Mouse (Mus musculus): ENCODE data around the gene Myo5a. TPM values are rescaled to one million over a fixed set of nuclear protein-coding genes. Genes with fewer than 3 reads are reported as not detected.
A peak's percentile ranks its signal among the peaks of the same experiment; 100 is the strongest.

Gene Myo5a
- polyA plus RNA-seq, 1 experiment from 2014 or later = 26.1 TPM

DNA sequence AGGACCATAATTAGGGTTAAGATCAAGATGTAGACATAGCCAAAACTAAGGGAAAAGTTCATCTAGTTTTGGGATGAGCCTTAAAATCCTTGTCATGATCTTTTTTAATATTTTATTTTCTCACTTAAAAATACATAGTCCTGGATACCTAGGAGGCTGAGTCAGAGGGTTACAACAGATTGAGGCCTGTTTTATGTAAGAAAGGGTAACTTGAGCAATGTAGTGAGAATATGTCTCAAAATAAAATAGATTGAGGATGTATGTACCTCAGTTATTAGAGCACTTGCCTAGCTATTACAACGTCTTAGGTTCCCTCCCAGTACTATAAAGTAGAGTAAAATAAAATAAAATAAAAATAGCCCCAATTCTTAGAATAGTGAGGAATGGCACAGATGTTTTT, 21.3 kb downstream of the Myo5a start:
- Histone ChIP-seq H3K4me3 (ENCODE audit: low read depth, low read length) (no peak overlapping the region), H3K36me3 (ENCODE audit: control insufficient read depth, insufficient read depth, low read length) (no peaks in the 10 kb centered on the region), H3K9me3 (replicated peaks; ENCODE audit: control insufficient read depth, low read length, poor library complexity, severe bottlenecking) (no peaks in the 10 kb centered on the region), H3K4me1 (ENCODE audit: control insufficient read depth, insufficient read depth, low read length) (peaks cover 3% of the 10 kb centered on the region; the same call in 1 of the 2 replicates), H3K4me2 (ENCODE audit: low read length) (no peak overlapping the region), H3K27ac (ENCODE audit: low read length) (no peak overlapping the region), H3K9ac (ENCODE audit: low read depth, low read length) (no peak overlapping the region), H3K27me3 (ENCODE audit: control insufficient read depth, insufficient read depth, low read depth, low read length) (no peaks in the 10 kb centered on the region)
- ATAC-seq = no peak
- 88% methylated on average over 1 of the region's 1 CpGs for WGBS

DNA sequence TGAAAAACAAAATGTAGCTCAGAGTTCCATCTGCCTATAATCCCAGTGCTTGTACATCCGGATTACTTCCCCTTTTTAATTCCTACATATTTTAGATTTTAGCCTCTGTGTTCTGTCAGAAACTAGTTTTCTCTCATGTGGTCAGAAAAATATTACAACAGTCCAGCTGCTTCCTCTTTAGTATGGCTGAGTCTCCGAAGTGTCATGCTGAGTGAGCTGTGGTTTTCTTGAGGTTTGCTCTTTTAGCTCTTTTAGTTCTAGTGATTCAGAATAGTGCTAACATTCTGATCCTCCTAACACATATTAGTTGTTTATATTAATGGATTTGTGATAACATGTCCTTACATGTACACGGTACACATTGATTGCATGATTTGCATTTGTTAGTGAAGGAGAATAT, 23.9 kb downstream of the Myo5a start:
- no peaks in the 10 kb centered on the region for H3K9me3 ChIP-seq (replicated peaks; ENCODE audit: control insufficient read depth, low read length, poor library complexity, severe bottlenecking)
- H3K4me1 ChIP-seq (ENCODE audit: control insufficient read depth, insufficient read depth, low read length) = 0 out of 2 replicates have a peak, but pooled peaks cover 3% of the 10 kb centered on the region
- H3K36me3 ChIP-seq (ENCODE audit: control insufficient read depth, insufficient read depth, low read length) = no peaks in the 10 kb centered on the region
- 76% methylated on average over 3 of the region's 3 CpGs for WGBS
- ATAC-seq = no peak
- H3K4me2 ChIP-seq (ENCODE audit: low read length) = no peak overlapping the region
- H3K27me3 ChIP-seq (ENCODE audit: control insufficient read depth, insufficient read depth, low read depth, low read length) = no peaks in the 10 kb centered on the region
- H3K9ac ChIP-seq (ENCODE audit: low read depth, low read length) = no peak overlapping the region
- H3K27ac ChIP-seq (ENCODE audit: low read length) = no peak overlapping the region
- no peak overlapping the region for H3K4me3 ChIP-seq (ENCODE audit: low read depth, low read length)

DNA sequence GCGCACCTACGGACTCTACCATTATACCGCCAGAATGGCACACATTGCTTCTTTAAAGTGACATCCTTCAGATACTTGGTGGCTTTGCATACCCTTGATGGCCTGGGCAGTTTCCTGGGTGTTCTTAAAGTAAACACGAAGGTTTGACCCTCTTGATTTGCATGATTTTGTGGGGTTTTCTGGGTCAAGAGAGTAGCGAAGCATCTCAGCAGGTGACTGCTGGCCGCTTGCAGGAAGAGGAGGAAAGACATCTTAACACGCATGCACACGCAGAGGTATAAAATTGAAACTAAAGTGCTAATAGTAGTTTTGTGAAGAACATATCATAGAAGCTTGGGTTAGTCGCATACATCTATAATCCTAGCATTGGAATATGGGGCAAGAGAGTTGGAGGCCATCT, 28.1 kb downstream of the Myo5a start:
- H3K4me1 ChIP-seq (ENCODE audit: control insufficient read depth, insufficient read depth, low read length) = 0 out of 2 replicates have a peak, but pooled peaks cover 6% of the 10 kb centered on the region
- no peaks in the 10 kb centered on the region for H3K36me3 ChIP-seq (ENCODE audit: control insufficient read depth, insufficient read depth, low read length)
- no peak overlapping the region for H3K4me2 ChIP-seq (ENCODE audit: low read length)
- H3K4me3 ChIP-seq (ENCODE audit: low read depth, low read length) = no peak overlapping the region
- no peaks in the 10 kb centered on the region for H3K9me3 ChIP-seq (replicated peaks; ENCODE audit: control insufficient read depth, low read length, poor library complexity, severe bottlenecking)
- no peak overlapping the region for H3K9ac ChIP-seq (ENCODE audit: low read depth, low read length)
- WGBS = 96% methylated on average over 9 of the region's 9 CpGs
- no peak for ATAC-seq
- H3K27ac ChIP-seq (ENCODE audit: low read length) = no peak overlapping the region
- no peaks in the 10 kb centered on the region for H3K27me3 ChIP-seq (ENCODE audit: control insufficient read depth, insufficient read depth, low read depth, low read length)

DNA sequence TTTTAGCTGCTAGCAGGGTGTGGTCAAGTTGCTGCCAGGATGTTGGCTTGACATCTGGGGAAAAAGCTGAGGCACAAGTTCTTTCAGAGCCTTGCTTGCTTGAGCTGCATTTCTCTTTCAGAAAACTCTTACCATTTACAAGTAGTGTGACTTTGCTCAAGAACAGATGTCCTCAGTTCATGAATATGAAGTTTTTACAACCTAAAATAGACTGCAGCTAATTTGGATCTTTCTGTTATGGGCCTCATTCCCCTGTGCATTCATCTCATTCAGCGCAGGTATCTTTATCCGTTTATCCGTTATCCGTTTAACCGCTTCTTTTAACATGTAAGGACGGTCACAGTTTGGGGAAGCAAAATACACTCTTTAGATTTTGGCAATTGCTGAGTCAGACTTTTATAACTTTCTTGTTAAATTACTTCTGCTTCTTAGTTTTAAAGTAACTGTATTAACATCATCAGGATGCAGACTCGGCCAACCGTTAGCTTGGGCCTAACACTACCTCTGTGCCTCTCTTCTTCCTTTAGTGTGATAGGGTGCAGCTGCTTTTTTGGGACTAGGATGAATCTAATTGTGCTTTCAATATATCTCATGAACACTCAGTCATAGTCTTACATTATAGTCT, 29.5 kb downstream of the Myo5a start:
- peaks cover 8% of the 10 kb centered on the region; the same call in 1 of the 2 replicates for H3K4me1 ChIP-seq (ENCODE audit: control insufficient read depth, insufficient read depth, low read length)
- no peaks in the 10 kb centered on the region for H3K36me3 ChIP-seq (ENCODE audit: control insufficient read depth, insufficient read depth, low read length)
- no peaks in the 10 kb centered on the region for H3K27me3 ChIP-seq (ENCODE audit: control insufficient read depth, insufficient read depth, low read depth, low read length)
- no peak overlapping the region for H3K4me2 ChIP-seq (ENCODE audit: low read length)
- no peaks in the 10 kb centered on the region for H3K9me3 ChIP-seq (replicated peaks; ENCODE audit: control insufficient read depth, low read length, poor library complexity, severe bottlenecking)
- no peak overlapping the region for H3K9ac ChIP-seq (ENCODE audit: low read depth, low read length)
- H3K4me3 ChIP-seq (ENCODE audit: low read depth, low read length) = no peak overlapping the region
- ATAC-seq = no peak
- 91% methylated on average over 8 of the region's 8 CpGs for WGBS
- H3K27ac ChIP-seq (ENCODE audit: low read length) = no peak overlapping the region

DNA sequence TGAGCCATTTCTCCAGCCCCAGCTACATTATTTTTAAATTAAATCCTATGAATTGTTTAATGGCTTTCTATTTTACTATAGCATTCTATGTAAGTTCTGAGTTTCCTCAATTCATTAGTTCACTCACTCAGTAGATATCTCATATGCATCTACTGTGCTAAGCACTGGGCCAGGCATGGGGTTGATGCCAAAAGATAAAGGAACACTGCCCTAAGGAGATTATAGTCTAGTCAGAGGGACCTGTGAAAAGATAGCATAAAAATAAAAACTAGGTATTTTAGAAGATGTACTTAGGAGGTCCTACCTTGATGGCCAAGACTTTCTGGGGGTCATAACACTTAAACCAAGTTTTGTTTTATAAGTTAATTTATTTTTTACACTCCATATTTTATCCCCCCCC, 31.3 kb downstream of the Myo5a start:
- no peak overlapping the region for H3K27ac ChIP-seq (ENCODE audit: low read length)
- H3K9ac ChIP-seq (ENCODE audit: low read depth, low read length) = no peak overlapping the region
- no peak overlapping the region for H3K4me2 ChIP-seq (ENCODE audit: low read length)
- no peaks in the 10 kb centered on the region for H3K36me3 ChIP-seq (ENCODE audit: control insufficient read depth, insufficient read depth, low read length)
- no peak for ATAC-seq
- no peaks in the 10 kb centered on the region for H3K27me3 ChIP-seq (ENCODE audit: control insufficient read depth, insufficient read depth, low read depth, low read length)
- peaks cover 8% of the 10 kb centered on the region; the same call in 1 of the 2 replicates for H3K4me1 ChIP-seq (ENCODE audit: control insufficient read depth, insufficient read depth, low read length)
- H3K4me3 ChIP-seq (ENCODE audit: low read depth, low read length) = no peak overlapping the region
- no peaks in the 10 kb centered on the region for H3K9me3 ChIP-seq (replicated peaks; ENCODE audit: control insufficient read depth, low read length, poor library complexity, severe bottlenecking)

DNA sequence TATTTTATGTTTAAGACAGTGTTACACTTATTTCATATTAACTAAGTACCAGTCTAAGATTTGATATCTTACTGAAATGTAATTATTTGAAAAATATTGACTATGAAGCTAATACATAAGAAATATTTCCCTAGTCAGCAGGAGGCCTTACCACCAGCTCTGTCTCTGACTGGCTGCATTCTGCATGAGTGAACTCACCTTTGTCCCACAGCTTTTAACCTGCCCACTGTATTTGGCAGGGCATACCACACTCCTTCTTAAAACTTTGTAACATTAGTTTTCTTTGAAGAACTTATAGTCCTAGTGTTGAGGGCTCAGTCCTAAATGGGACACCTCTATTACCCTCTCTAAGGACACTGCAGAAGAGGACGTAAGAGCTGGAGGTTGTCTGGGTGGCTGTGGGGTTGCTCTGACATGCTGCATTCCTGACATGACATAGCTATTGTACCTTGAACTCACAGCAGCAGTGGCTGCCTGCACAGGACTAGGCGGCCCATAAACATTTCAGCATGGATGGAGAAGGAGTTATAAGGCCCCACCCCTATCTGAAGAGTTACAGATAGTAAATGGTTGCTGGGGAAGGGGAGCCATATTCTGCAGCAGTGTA, 45.9 kb downstream of the Myo5a start:
- Histone ChIP-seq H3K9ac (ENCODE audit: low read depth, low read length) (no peak overlapping the region), H3K27ac (ENCODE audit: low read length) (no peak overlapping the region), H3K27me3 (ENCODE audit: control insufficient read depth, insufficient read depth, low read depth, low read length) (no peaks in the 10 kb centered on the region), H3K4me2 (ENCODE audit: low read length) (no peak overlapping the region), H3K9me3 (replicated peaks; ENCODE audit: control insufficient read depth, low read length, poor library complexity, severe bottlenecking) (no peaks in the 10 kb centered on the region), H3K36me3 (ENCODE audit: control insufficient read depth, insufficient read depth, low read length) (peaks cover 6% of the 10 kb centered on the region; the same call in 1 of the 2 replicates), H3K4me1 (ENCODE audit: control insufficient read depth, insufficient read depth, low read length) (no peaks in the 10 kb centered on the region), H3K4me3 (ENCODE audit: low read depth, low read length) (no peak overlapping the region)
- 82% methylated on average over 2 of the region's 2 CpGs for WGBS
- 0 out of 2 replicates have a peak, but pooled peaks have one; percentile 48 for ATAC-seq

DNA sequence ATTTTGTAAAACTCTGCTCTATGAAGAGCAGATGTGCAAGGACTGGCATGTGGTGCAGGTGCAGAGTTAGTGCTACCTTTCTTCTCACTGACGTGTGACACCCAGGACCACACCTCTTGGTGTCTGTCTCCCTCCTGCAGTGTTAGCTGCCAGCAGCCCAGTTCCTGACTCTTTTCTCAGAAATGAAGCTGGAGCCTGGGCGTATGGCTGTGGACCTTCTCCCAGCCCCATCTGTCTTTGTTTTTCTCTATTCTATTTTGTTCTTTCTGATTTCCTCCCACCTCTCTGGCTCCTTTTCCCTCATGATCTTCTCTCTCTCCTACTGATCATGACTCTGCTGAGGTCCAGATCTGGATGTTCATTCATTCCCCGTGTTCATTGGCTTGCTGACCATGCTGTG, 50.3 kb downstream of the Myo5a start:
- H3K9ac ChIP-seq (ENCODE audit: low read depth, low read length) = no peak overlapping the region
- no peak for ATAC-seq
- H3K4me3 ChIP-seq (ENCODE audit: low read depth, low read length) = no peak overlapping the region
- 86% methylated on average over 3 of the region's 3 CpGs for WGBS
- H3K27me3 ChIP-seq (ENCODE audit: control insufficient read depth, insufficient read depth, low read depth, low read length) = no peaks in the 10 kb centered on the region
- H3K27ac ChIP-seq (ENCODE audit: low read length) = no peak overlapping the region
- H3K4me1 ChIP-seq (ENCODE audit: control insufficient read depth, insufficient read depth, low read length) = 0 out of 2 replicates have a peak, but pooled peaks cover 2% of the 10 kb centered on the region
- no peaks in the 10 kb centered on the region for H3K9me3 ChIP-seq (replicated peaks; ENCODE audit: control insufficient read depth, low read length, poor library complexity, severe bottlenecking)
- H3K4me2 ChIP-seq (ENCODE audit: low read length) = no peak overlapping the region
- peaks cover 8% of the 10 kb centered on the region; the same call in 1 of the 2 replicates for H3K36me3 ChIP-seq (ENCODE audit: control insufficient read depth, insufficient read depth, low read length)

DNA sequence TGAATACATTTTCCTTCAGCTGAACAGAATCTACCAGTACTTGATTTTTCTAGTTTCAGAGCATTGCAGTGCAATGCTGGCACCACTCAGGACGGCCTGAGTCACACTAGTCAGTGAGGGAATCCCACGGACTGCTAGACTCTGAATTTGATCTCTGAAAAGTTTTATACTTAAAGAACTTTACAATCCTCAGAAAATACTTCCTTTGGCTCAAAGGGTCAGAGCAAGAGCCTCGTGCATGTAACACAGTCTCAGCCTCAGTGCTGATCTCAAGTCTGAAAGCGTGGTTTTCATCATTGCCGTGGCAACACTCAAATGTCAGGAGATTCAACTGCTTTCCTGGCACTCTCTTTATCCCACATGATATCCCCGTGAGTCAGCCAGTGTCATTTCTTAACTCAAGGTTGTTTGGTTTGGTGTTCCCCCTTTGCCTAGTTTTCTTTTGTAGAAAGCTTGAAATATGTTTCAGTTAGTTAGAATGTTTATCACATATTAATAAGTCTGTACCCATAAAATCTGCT, 53.4 kb downstream of the Myo5a start:
- H3K27me3 ChIP-seq (ENCODE audit: control insufficient read depth, insufficient read depth, low read depth, low read length) = no peaks in the 10 kb centered on the region
- H3K9me3 ChIP-seq (replicated peaks; ENCODE audit: control insufficient read depth, low read length, poor library complexity, severe bottlenecking) = no peaks in the 10 kb centered on the region
- peaks cover 16% of the 10 kb centered on the region; the same call in 1 of the 2 replicates for H3K36me3 ChIP-seq (ENCODE audit: control insufficient read depth, insufficient read depth, low read length)
- no peak overlapping the region for H3K27ac ChIP-seq (ENCODE audit: low read length)
- H3K4me2 ChIP-seq (ENCODE audit: low read length) = no peak overlapping the region
- no peak for ATAC-seq
- 48% methylated on average over 6 of the region's 6 CpGs for WGBS
- 0 out of 2 replicates have a peak, but pooled peaks cover 2% of the 10 kb centered on the region for H3K4me1 ChIP-seq (ENCODE audit: control insufficient read depth, insufficient read depth, low read length)
- H3K9ac ChIP-seq (ENCODE audit: low read depth, low read length) = no peak overlapping the region
- no peak overlapping the region for H3K4me3 ChIP-seq (ENCODE audit: low read depth, low read length)

DNA sequence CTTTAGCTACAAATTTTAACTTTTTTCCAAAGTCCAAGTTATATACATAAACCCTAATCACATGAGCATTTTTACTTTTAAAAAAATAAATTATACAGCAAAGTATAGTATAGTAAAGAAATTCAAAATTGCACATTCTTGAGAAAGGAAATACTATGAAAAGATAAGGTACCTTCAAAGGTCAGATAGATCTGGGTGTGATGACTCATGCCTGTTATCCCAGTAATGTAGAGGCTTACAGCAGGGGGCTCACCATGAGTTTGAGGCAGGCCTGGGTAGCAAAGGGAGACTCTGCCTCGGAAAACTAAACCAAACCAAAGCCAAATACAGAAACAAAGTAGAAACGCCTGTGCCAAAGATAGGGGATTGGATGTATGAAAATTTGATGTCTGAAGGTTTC, 59.7 kb downstream of the Myo5a start:
- H3K4me3 ChIP-seq (ENCODE audit: low read depth, low read length) = no peak overlapping the region

More for the DNA sequence above, 59.7 kb downstream of the Myo5a start:
- Histone ChIP-seq H3K4me2 (ENCODE audit: low read length) (no peak overlapping the region), H3K36me3 (ENCODE audit: control insufficient read depth, insufficient read depth, low read length) (peaks cover 16% of the 10 kb centered on the region; the same call in 1 of the 2 replicates), H3K9ac (ENCODE audit: low read depth, low read length) (no peak overlapping the region), H3K9me3 (replicated peaks; ENCODE audit: control insufficient read depth, low read length, poor library complexity, severe bottlenecking) (no peaks in the 10 kb centered on the region), H3K4me1 (ENCODE audit: control insufficient read depth, insufficient read depth, low read length) (no peaks in the 10 kb centered on the region), H3K27me3 (ENCODE audit: control insufficient read depth, insufficient read depth, low read depth, low read length) (no peaks in the 10 kb centered on the region), H3K27ac (ENCODE audit: low read length) (no peak overlapping the region)
- ATAC-seq = no peak
- 92% methylated on average over 2 of the region's 2 CpGs for WGBS

Measured in midbrain, embryonic 16.5 days (tissue).